16 mouse cellular contexts compared by ENCODE assay signal in genomic region chr12:21144602-21145001, GRCm38 (mm10).
DNase-seq lines count a peak whose midpoint lies in the region; ATAC-seq and TF ChIP-seq lines count a peak whose summit lies in the region.
"Had no signal": no experiment of that assay in that cellular context is flagged by ENCODE, and none has a peak within 500 bp of the region (broad histone marks: within the 10 kb centered on the region; RNA-seq: fewer than 3 reads in every experiment).

No protein-coding gene starts in this region.

- H3K36me3 ChIP-seq in intestine, postnatal 0 days (ENCODE audit: control insufficient read depth, insufficient read depth) = no peaks in the 10 kb centered on the region
- no peaks in the 10 kb centered on the region for H3K36me3 ChIP-seq in hindbrain, postnatal 0 days (ENCODE audit: insufficient read depth, low read length)
- no peaks in the 10 kb centered on the region for H3K36me3 ChIP-seq in hindbrain, embryonic 11.5 days (ENCODE audit: control insufficient read depth, insufficient read depth, low read length)

- H3K9ac ChIP-seq in intestine, postnatal 0 days (ENCODE audit: low read depth, low read length) = no peak overlapping the region
- no peak overlapping the region for H3K9ac ChIP-seq in hindbrain, postnatal 0 days (replicated peaks; ENCODE audit: low read length)
- no peak overlapping the region for H3K9ac ChIP-seq in hindbrain, embryonic 11.5 days (ENCODE audit: low read depth, low read length)
- H3K9ac ChIP-seq: lung, embryonic 14.5 days had no signal

- 30% methylated on average over 5 of the region's 5 CpGs for WGBS in intestine, postnatal 0 days
- WGBS in hindbrain, postnatal 0 days = 82% methylated on average over 5 of the region's 5 CpGs
- WGBS in hindbrain, embryonic 11.5 days = 91% methylated on average over 5 of the region's 5 CpGs

- no peaks in the 10 kb centered on the region for H3K9me3 ChIP-seq in intestine, postnatal 0 days (ENCODE audit: control insufficient read depth)
- no peaks in the 10 kb centered on the region for H3K9me3 ChIP-seq in hindbrain, postnatal 0 days (ENCODE audit: low read length)
- H3K9me3 ChIP-seq in hindbrain, embryonic 11.5 days (ENCODE audit: control insufficient read depth, low read length) = no peaks in the 10 kb centered on the region

- no peak overlapping the region for H3K4me3 ChIP-seq in intestine, postnatal 0 days (ENCODE audit: low read depth, low read length)
- H3K4me3 ChIP-seq in hindbrain, postnatal 0 days (ENCODE audit: low read length) = no peak overlapping the region
- no peak overlapping the region for H3K4me3 ChIP-seq in hindbrain, embryonic 11.5 days (ENCODE audit: low read depth, low read length)

- no peak overlapping the region for H3K4me2 ChIP-seq in intestine, postnatal 0 days (replicated peaks; ENCODE audit: low read depth)
- no peak overlapping the region for H3K4me2 ChIP-seq in hindbrain, postnatal 0 days (ENCODE audit: low read depth, low read length)
- no peak overlapping the region for H3K4me2 ChIP-seq in hindbrain, embryonic 11.5 days (replicated peaks; ENCODE audit: low read depth, low read length)
- H3K4me2 ChIP-seq: lung, embryonic 14.5 days had no signal

- ATAC-seq in intestine, postnatal 0 days = peak; percentile 52
- ATAC-seq in megakaryocyte-erythroid progenitor cell, adult 5-6 weeks (replicated peaks; ENCODE audit: low FRiP score, low TSS enrichment, poor library complexity, severe bottlenecking) = peak; percentile 87
- ATAC-seq in hindbrain, postnatal 0 days = no peak
- ATAC-seq in hindbrain, embryonic 11.5 days (ENCODE audit: low FRiP score) = no peak
- ATAC-seq: hindbrain, embryonic 16.5 days had no signal

- no peak for TF ChIP-seq CTCF in intestine, postnatal 0 days (IDR thresholded peaks at IDR 0.05; ENCODE audit: low read depth)
- TF ChIP-seq CTCF in hindbrain, postnatal 0 days (IDR thresholded peaks at IDR 0.05; ENCODE audit: low read depth) = no peak

- H3K27me3 ChIP-seq in intestine, postnatal 0 days (replicated peaks; ENCODE audit: control insufficient read depth, insufficient read depth, low read length) = no peaks in the 10 kb centered on the region
- no peaks in the 10 kb centered on the region for H3K27me3 ChIP-seq in hindbrain, postnatal 0 days (ENCODE audit: insufficient read depth, low read length)
- H3K27me3 ChIP-seq in hindbrain, embryonic 11.5 days (ENCODE audit: control insufficient read depth, insufficient read depth, low read length) = no peaks in the 10 kb centered on the region

- no peaks in the 10 kb centered on the region for H3K4me1 ChIP-seq in intestine, postnatal 0 days (replicated peaks; ENCODE audit: control insufficient read depth, insufficient read depth, low read length)
- peaks cover 15% of the 10 kb centered on the region for H3K4me1 ChIP-seq in hindbrain, postnatal 0 days (ENCODE audit: insufficient read depth, low read length)
- H3K4me1 ChIP-seq in hindbrain, embryonic 11.5 days (replicated peaks; ENCODE audit: control insufficient read depth, insufficient read depth, low read length) = no peaks in the 10 kb centered on the region

- no peak overlapping the region for H3K27ac ChIP-seq in intestine, postnatal 0 days (ENCODE audit: low read depth, low read length)
- no peak overlapping the region for H3K27ac ChIP-seq in hindbrain, postnatal 0 days
- H3K27ac ChIP-seq in hindbrain, embryonic 11.5 days (ENCODE audit: low read depth, low read length) = no peak overlapping the region
- H3K27ac ChIP-seq: kidney, postnatal 0 days had no signal

- intact Hi-C loops in heart, postnatal 36 days (cut with DNase I) = no loop called here

- DNase-seq in heart, adult 11 months = peak; percentile 84
- no peak for DNase-seq in heart, postnatal 36 days
- DNase-seq in NIH3T3 (ENCODE audit: low read depth) = peak; percentile 32
- DNase-seq in hindbrain, postnatal 0 days (ENCODE audit: low spot score) = no peak
- no peak for DNase-seq in hindbrain, embryonic 11.5 days (ENCODE audit: low spot score)
- DNase-seq in adrenal gland, adult 2 months = no peak
- DNase-seq: adrenal gland, postnatal 36 days; heart, postnatal 10 days; layer of hippocampus, adult 9-11 months; left cerebral cortex, postnatal 4 days; lung, embryonic 14.5 days; midbrain, embryonic 14.5 days had no signal

Comparison
In these comparisons a context has a peak if more than half of its experiments do, and no peak if none do; other contexts are left out.
1. DNase-seq: peak in heart, adult 11 months (single experiment) and NIH3T3 (single experiment); none in heart, postnatal 36 days (0 of 2), hindbrain, postnatal 0 days (single experiment), hindbrain, embryonic 11.5 days (single experiment) and adrenal gland, adult 2 months (single experiment).
2. ATAC-seq: peak in intestine, postnatal 0 days (single experiment) and megakaryocyte-erythroid progenitor cell, adult 5-6 weeks (single experiment); none in hindbrain, postnatal 0 days (single experiment) and hindbrain, embryonic 11.5 days (single experiment).